Mouse (Mus musculus) thymus, postnatal 14 days (tissue): ENCODE measurements around the gene Adamtsl3.

Experiments used
- DNase-seq: peaks from one replicate; pipeline ENCODE4 v3.0.0; 2021

Adamtsl3 gene

GRCm38 (mm10) chr7:82531376-82531775, 195.9 kb downstream of the Adamtsl3 start:
- no peak for DNase-seq

- DNase-seq = peak; percentile 3
Observed at GRCm38 (mm10) chr7:82533188-82533587, 197.7 kb downstream of the Adamtsl3 start.

- DNase-seq = no peak
Observed at GRCm38 (mm10) chr7:82533747-82534504, 198.4 kb downstream of the Adamtsl3 start.

GRCm38 (mm10) chr7:82544390-82544919, 209.0 kb downstream of the Adamtsl3 start:
- DNase-seq = no peak

GRCm38 (mm10) chr7:82552005-82552404, 216.5 kb downstream of the Adamtsl3 start:
- DNase-seq = no peak

- no peak for DNase-seq
Observed at GRCm38 (mm10) chr7:82555803-82556202, 220.3 kb downstream of the Adamtsl3 start.

GRCm38 (mm10) chr7:82556417-82556816, 220.9 kb downstream of the Adamtsl3 start:
- DNase-seq = no peak

GRCm38 (mm10) chr7:82557111-82557510, 221.6 kb downstream of the Adamtsl3 start:
- no peak for DNase-seq

GRCm38 (mm10) chr7:82566688-82567087, 231.2 kb downstream of the Adamtsl3 start:
- no peak for DNase-seq

- no peak for DNase-seq
Observed at GRCm38 (mm10) chr7:82567811-82568210, 232.3 kb downstream of the Adamtsl3 start.

- no peak for DNase-seq
Observed at GRCm38 (mm10) chr7:82572981-82573380, 237.5 kb downstream of the Adamtsl3 start.

- no peak for DNase-seq
Observed at GRCm38 (mm10) chr7:82580007-82580406, 244.5 kb downstream of the Adamtsl3 start.

- DNase-seq = no peak
Observed at GRCm38 (mm10) chr7:82581802-82582201, 246.3 kb downstream of the Adamtsl3 start.

GRCm38 (mm10) chr7:82582534-82582933, 247.0 kb downstream of the Adamtsl3 start:
- DNase-seq = no peak

GRCm38 (mm10) chr7:82590931-82591330, 255.4 kb downstream of the Adamtsl3 start:
- no peak for DNase-seq

- DNase-seq = no peak
Observed at GRCm38 (mm10) chr7:82602008-82602407, 266.5 kb downstream of the Adamtsl3 start.

GRCm38 (mm10) chr7:82605425-82605824, 269.9 kb downstream of the Adamtsl3 start:
- DNase-seq = no peak

- DNase-seq = no peak
Observed at GRCm38 (mm10) chr7:82609629-82610028, 274.1 kb downstream of the Adamtsl3 start.

- DNase-seq = peak; percentile 66
Observed at GRCm38 (mm10) chr7:82625342-82625741, 289.8 kb downstream of the Adamtsl3 start.

GRCm38 (mm10) chr7:82647183-82647582, 311.7 kb downstream of the Adamtsl3 start:
- DNase-seq = no peak

GRCm38 (mm10) chr7:82647909-82648308, 312.4 kb downstream of the Adamtsl3 start:
- no peak for DNase-seq

- peak; percentile 98 for DNase-seq
Observed at GRCm38 (mm10) chr7:82648353-82649080, 313.0 kb downstream of the Adamtsl3 start, which contains the start of the genes Saxo2 and Efl1. Gene Saxo2, minus strand, starts transcription at chr7:82648528. Gene Efl1, plus strand, starts transcription at chr7:82648614.

- peak; percentile 20 for DNase-seq
Observed at GRCm38 (mm10) chr7:82649081-82649445, 313.6 kb downstream of the Adamtsl3 start.
